In genomic region chr4:106830545-106831112, GRCm38 (mm10) we compare ENCODE assay signal across 23 mouse cellular contexts. TPM values are rescaled to one million over a fixed set of nuclear protein-coding genes. Genes with fewer than 3 reads are reported as not detected.
DNase-seq lines count a peak whose midpoint lies in the region; ATAC-seq and TF ChIP-seq lines count a peak whose summit lies in the region.
"Had no signal": no experiment of that assay in that cellular context is flagged by ENCODE, and none has a peak within 500 bp of the region (broad histone marks: within the 10 kb centered on the region; RNA-seq: fewer than 3 reads in every experiment).

No protein-coding gene starts in this region.

- H3K4me3 ChIP-seq in liver, postnatal 0 days (ENCODE audit: low read depth, low read length), result no peak overlapping the region
- no peak overlapping the region for H3K4me3 ChIP-seq in liver, embryonic 11.5 days (ENCODE audit: low read depth, low read length)
- H3K4me3 ChIP-seq: forebrain, embryonic 15.5 days; heart, adult 2 months; myocyte; stomach, embryonic 15.5 days had no signal

- ATAC-seq in liver, postnatal 0 days, result no peak
- ATAC-seq in liver, embryonic 11.5 days (replicated peaks; ENCODE audit: low FRiP score), result peak; percentile 47
- ATAC-seq in cerebellum, adult (ENCODE audit: insufficient number of reproducible peaks, low FRiP score, low TSS enrichment), result no peak
- ATAC-seq: forebrain, embryonic 15.5 days; midbrain, embryonic 16.5 days had no signal

- no peak overlapping the region for H3K27ac ChIP-seq in liver, postnatal 0 days (ENCODE audit: low read depth)
- peak overlapping the region; percentile 41; the same call in 1 of the 2 replicates for H3K27ac ChIP-seq in liver, embryonic 11.5 days (ENCODE audit: low read depth, low read length)
- H3K27ac ChIP-seq: forebrain, embryonic 15.5 days; heart, adult 2 months; hindbrain, embryonic 14.5 days; stomach, embryonic 15.5 days had no signal

- no peaks in the 10 kb centered on the region for H3K36me3 ChIP-seq in liver, postnatal 0 days (replicated peaks; ENCODE audit: insufficient read depth, low read length)
- H3K36me3 ChIP-seq in liver, embryonic 11.5 days (ENCODE audit: control insufficient read depth, insufficient read depth, low read length), result no peaks in the 10 kb centered on the region
- H3K36me3 ChIP-seq: forebrain, embryonic 15.5 days; stomach, embryonic 15.5 days had no signal

- peaks cover 3% of the 10 kb centered on the region; the same call in 1 of the 2 replicates for H3K27me3 ChIP-seq in liver, postnatal 0 days (ENCODE audit: insufficient read depth, low read length)
- H3K27me3 ChIP-seq in liver, embryonic 11.5 days (replicated peaks; ENCODE audit: control insufficient read depth, insufficient read depth, low read length), result no peaks in the 10 kb centered on the region

- no peak for TF ChIP-seq EP300 in liver, postnatal 0 days (IDR thresholded peaks at IDR 0.05; ENCODE audit: low read depth)

- TF ChIP-seq CTCF in liver, postnatal 0 days (IDR thresholded peaks at IDR 0.05; ENCODE audit: low read depth), result no peak

- H3K9me3 ChIP-seq in liver, postnatal 0 days (ENCODE audit: low read length), result no peaks in the 10 kb centered on the region
- no peaks in the 10 kb centered on the region for H3K9me3 ChIP-seq in liver, embryonic 11.5 days (ENCODE audit: control insufficient read depth, low read length)
- H3K9me3 ChIP-seq: forebrain, embryonic 15.5 days; stomach, embryonic 15.5 days had no signal

- DNase-seq in liver (peak; percentile 13), ZHBTc4 (ENCODE audit: low read depth, low spot score) (peak; percentile 47)
- no peak for DNase-seq in liver, postnatal 0 days
- no peak for DNase-seq in liver, embryonic 11.5 days (ENCODE audit: low spot score)
- peak; percentile 35 for DNase-seq in naive thymus-derived CD4-positive, alpha-beta T cell, adult 2 months (ENCODE audit: low read depth)
- no peak for DNase-seq in layer of hippocampus, adult 9-11 months
- DNase-seq in right cerebral cortex, adult 2 months (ENCODE audit: low spot score in 2 of 2), result no peak
- DNase-seq: adrenal gland, adult 2 months; cerebellum, adult 18-20 months; cerebellum, postnatal 25 days; gastrocnemius, postnatal 14 days; heart, adult 2 months; kidney, adult 8-10 months; kidney, postnatal 14 days; lung, postnatal 4 days; right cerebral cortex, postnatal 4 days; thymus, adult 2 months had no signal

- no peak overlapping the region for H3K4me2 ChIP-seq in liver, postnatal 0 days (ENCODE audit: low read depth, low read length)
- no peak overlapping the region for H3K4me2 ChIP-seq in liver, embryonic 11.5 days
- H3K4me2 ChIP-seq: forebrain, embryonic 15.5 days; hindbrain, embryonic 14.5 days; stomach, embryonic 15.5 days had no signal

- H3K4me1 ChIP-seq in liver, postnatal 0 days (ENCODE audit: insufficient read depth), result peaks cover 25% of the 10 kb centered on the region
- H3K4me1 ChIP-seq in liver, embryonic 11.5 days (replicated peaks; ENCODE audit: control insufficient read depth, insufficient read depth, low read length), result peaks cover 37% of the 10 kb centered on the region

- 39% methylated on average over 6 of the region's 6 CpGs for WGBS in liver, postnatal 0 days (ENCODE audit: insufficient replicate concordance)
- WGBS in liver, embryonic 11.5 days, result 30% methylated on average over 6 of the region's 6 CpGs

- no peak overlapping the region for H3K9ac ChIP-seq in liver, postnatal 0 days (replicated peaks)
- no peak overlapping the region for H3K9ac ChIP-seq in liver, embryonic 11.5 days (ENCODE audit: low read depth, low read length)
- H3K9ac ChIP-seq: forebrain, embryonic 15.5 days; hindbrain, embryonic 14.5 days; stomach, embryonic 15.5 days had no signal

RNA-seq across cellular contexts. Expression of gene Acot11, which starts 25.8 kb away (rescaled TPM):
- 0.72 and 2.1 TPM in 2 replicates for polyA plus RNA-seq in liver, postnatal 0 days (2015; fragmentation: Nextera tagmentation; extraction: Ambion mirVana)
- 2.9 and 3.9 TPM in 2 replicates for polyA plus RNA-seq in liver, embryonic 11.5 days (2014; fragmentation: Nextera tagmentation; extraction: Ambion mirVana)

Comparison
In these comparisons a context has a peak if more than half of its experiments do, and no peak if none do; other contexts are left out.
1. DNase-seq: peak in liver (single experiment), ZHBTc4 (single experiment) and naive thymus-derived CD4-positive, alpha-beta T cell, adult 2 months (single experiment); none in liver, postnatal 0 days (single experiment), liver, embryonic 11.5 days (single experiment), layer of hippocampus, adult 9-11 months (single experiment) and right cerebral cortex, adult 2 months (0 of 2).